Mouse (Mus musculus): ENCODE measurements around the gene Slc7a14. TPM values are rescaled to one million over a fixed set of nuclear protein-coding genes. Genes with fewer than 3 reads are reported as not detected.

Slc7a14 gene
- total RNA-seq, 2 experiments from 2014 or later = 61.0 to 70.3 TPM

- no peak for DNase-seq (ENCODE audit: low spot score in 2 of 2)
Observed at GRCm38 (mm10) chr3:31212205-31213038, 97.8 kb downstream of the Slc7a14 start.

DNA sequence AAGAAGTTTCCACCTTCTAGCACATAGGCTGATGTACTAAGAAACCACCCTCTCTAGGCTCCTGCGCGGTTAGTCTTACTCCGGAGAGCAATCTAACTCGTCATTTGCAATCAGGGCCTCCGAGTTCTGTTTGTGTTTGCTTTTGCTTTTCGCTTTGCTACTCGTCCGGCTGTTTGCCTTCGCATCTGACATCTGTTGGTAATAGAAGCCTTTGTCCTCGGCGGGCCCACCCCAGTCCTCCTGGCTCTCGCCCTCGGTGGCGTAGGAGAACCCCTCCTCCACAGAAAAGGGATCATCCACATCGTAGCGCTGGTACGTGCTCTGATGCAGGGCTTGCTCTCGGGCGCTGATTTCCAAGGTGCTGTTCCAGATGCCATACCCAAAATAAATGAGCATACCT lies 101.2 kb downstream of the Slc7a14 start:
- no peak for DNase-seq (ENCODE audit: low spot score in 2 of 2)

DNA sequence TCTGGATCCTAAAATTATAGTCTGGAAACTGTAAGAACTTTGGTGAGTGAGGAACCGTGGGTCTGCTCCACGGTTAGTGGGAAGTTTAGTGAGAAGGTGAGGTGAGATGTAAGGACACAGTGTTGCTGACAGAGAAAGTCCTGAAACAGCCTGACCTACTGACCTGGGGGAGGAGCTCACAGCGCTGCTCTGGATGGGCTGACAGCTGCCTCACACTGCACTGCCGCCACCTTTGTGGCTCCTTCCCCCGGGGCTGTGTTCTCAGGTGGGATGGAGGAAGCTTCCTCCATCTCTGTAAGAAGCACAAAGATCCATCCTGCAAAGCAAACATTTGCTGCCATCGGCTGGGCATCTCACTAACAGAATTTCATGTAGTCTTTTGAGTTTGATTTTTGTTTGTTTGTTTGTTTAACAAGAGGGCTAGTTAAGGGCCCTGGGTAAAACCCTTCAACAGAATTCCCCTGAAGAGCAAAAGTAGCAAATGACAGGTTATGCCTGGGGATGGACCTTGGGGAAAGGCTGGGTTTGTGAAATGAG lies 101.7 kb downstream of the Slc7a14 start:
- no peak for DNase-seq (ENCODE audit: low spot score in 2 of 2)

DNA sequence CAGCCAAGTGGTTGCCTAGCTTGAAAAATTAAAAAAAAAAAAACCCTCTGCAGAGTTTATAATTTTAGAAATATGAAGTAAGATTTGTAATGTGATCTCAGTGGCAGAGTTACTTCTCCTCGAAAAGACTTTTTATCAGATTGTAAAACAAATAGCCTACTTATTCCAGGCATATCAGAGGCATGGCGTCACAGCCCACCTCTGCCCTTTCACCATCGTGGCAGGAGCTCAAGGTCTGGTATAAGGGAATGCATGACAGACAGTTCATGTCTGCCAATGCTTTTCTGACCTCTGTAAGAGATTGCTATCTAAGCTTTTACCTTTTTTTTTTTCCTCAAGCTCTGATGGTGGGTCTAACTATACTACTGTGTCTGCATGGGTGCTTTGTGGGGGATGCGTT lies 102.1 kb downstream of the Slc7a14 start:
- no peak for DNase-seq (ENCODE audit: low spot score in 2 of 2)

DNA sequence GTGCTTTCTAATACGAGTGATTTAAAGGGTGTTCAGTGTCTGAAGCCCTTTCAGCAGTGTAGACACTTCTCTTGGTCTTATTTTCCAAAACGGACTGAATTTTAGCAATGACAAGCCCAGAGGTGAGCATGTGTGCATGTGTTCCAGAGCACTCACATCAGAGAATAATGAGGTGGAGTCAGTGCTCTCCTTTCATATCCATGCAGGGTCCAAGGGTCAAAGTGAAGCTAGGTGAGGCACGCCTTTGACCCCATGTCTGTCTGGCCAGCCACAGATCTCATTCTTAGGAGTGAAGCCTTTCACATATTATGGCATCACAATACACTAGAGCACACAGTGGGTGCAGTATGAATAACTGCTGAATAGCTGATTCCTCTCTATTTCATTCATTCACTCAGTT lies 105.0 kb downstream of the Slc7a14 start:
- no peak for DNase-seq (ENCODE audit: low spot score in 2 of 2)

DNA sequence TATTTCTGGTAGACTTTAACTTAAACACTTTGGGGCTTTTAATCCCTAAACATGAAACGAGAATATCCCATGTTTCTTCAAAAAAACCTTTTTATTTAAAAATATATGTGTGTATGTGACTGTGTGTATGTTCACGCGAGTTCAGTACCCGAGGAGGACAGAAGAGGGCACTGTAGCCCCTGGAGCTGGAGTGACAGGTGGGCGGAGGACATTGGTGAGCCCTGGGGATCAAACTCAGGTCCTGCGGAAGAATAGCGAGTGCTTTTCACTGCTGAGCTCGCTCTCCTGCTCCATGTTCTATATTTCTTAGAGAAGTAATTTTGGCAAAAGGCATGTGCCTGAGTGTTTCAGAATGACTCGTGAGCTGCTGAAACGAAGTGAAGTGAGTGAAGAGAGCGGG lies 106.2 kb downstream of the Slc7a14 start:
- no peak for DNase-seq (ENCODE audit: low spot score in 2 of 2)

GRCm38 (mm10) chr3:31199162-31199877 lies 110.9 kb downstream of the Slc7a14 start:
- no peak for DNase-seq (ENCODE audit: low spot score in 2 of 2)

DNA sequence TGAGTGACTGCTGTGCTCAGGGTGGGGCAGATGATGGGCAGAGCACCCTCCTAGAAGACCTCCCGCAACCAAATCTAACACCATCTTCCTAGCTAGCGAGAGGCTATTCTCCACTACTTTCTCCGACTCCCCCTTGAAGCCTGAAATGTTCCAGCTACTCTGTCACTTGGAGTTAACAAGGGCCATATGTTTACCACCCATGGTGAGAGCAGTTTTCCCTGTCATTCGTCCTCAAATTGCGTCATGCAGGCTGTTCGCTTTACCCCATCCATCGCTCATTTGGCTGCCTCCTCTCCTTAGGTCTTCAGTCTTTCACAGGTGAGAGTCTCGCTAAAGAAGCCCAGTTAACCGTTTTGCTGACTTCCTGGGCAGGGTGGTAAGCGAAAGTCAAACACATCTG lies 118.8 kb downstream of the Slc7a14 start:
- DNase-seq (ENCODE audit: low spot score in 2 of 2) = no peak

GRCm38 (mm10) chr3:31190342-31190741 lies 119.8 kb downstream of the Slc7a14 start:
- DNase-seq (ENCODE audit: low spot score in 2 of 2) = no peak

- peak; percentile 14 to 16 for DNase-seq (ENCODE audit: low spot score in 2 of 2)
Observed at GRCm38 (mm10) chr3:31166365-31166871, 143.8 kb downstream of the Slc7a14 start.

DNA sequence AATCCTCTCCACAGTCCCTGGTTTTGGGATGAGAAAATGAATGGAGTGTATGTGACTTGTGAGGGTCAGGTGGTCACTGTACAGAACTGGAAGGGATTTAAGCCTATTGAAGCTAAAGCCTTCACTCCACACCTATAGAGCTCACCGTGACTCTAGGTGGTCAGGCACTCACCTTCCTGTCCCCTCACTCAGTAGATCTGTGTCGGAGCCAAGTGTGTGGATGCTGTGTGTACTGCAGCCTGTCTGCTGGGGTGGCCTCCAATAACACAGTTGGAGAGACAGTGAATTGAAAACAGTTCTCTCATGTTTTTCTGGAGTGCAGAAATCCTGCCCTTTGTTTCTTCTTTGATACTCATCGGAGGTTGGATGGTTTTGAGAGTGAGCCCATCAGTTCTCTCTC lies 144.4 kb downstream of the Slc7a14 start:
- no peak for DNase-seq (ENCODE audit: low spot score in 2 of 2)

GRCm38 (mm10) chr3:31162860-31163259 lies 147.3 kb downstream of the Slc7a14 start:
- no peak for DNase-seq (ENCODE audit: low spot score in 2 of 2)

DNA sequence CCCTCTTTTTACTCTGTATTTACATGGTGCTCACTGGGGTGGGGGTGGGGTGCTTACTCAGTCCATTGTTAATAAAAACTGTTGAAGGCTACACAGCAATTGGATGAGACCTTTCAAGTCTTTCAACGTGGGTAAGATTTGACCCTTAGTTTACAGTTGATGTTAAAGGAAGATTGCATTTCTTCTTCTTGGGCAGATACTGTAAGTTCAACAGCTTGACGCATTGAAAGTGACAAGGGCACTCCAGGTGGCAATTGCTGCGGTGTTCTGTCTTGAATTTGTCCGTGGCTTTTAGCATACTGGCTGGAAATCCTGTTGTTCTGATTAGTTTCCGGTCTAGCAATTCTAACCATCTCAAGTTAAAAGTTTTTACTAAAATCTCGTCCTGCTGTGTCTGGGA lies 148.8 kb downstream of the Slc7a14 start:
- no peak for DNase-seq (ENCODE audit: low spot score in 2 of 2)

GRCm38 (mm10) chr3:31160046-31160445 lies 150.1 kb downstream of the Slc7a14 start:
- no peak for DNase-seq (ENCODE audit: low spot score in 2 of 2)

- no peak for DNase-seq (ENCODE audit: low spot score in 2 of 2)
Observed at GRCm38 (mm10) chr3:31157776-31158175, 152.4 kb downstream of the Slc7a14 start.

DNA sequence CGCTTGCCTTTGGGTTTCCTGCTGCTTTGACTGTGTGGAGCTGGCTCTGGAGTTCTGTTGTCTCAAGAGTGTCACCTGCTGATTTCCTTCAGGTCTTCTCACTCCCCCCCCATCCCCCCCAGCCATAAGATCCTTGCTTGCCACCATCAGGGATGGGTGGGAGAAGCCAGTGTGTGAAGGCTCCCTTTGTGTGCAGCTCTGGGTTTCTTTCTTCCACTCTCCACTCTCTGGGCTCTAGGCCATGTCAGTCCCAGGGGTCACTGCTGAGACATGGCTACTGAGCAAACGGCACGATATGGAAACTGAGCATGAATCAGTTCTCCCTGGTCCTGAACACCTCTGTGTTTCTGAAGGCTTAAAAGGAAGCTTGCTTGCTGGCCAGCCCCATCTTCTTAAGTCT lies 154.1 kb downstream of the Slc7a14 start:
- DNase-seq (ENCODE audit: low spot score in 2 of 2) = no peak

Other genes starting within 250 kb of the Slc7a14 start
- 10 to 100 TPM; 61.8 to 64.3 TPM for gene Skil, start 215.3 kb downstream of the Slc7a14 start, total RNA-seq (2021)
- 10 to 100 TPM; 49.0 to 68.5 TPM for gene Cldn11, start 160.5 kb downstream of the Slc7a14 start, total RNA-seq (2021)